Mouse (Mus musculus) liver, embryonic 14.5 days (tissue): ENCODE results near the gene Nmu.

Source experiments
- CTCF ChIP-seq: IDR thresholded peaks from 2 replicates; pipeline ENCODE4 v1.5.1; 2016; ENCODE audit warnings: antibody characterized with exemption, low read depth, control low read depth
- EP300 ChIP-seq: IDR thresholded peaks from 2 replicates; pipeline ENCODE4 v1.6.1; 2016; ENCODE audit warnings: antibody characterized with exemption, low read depth

DNA sequence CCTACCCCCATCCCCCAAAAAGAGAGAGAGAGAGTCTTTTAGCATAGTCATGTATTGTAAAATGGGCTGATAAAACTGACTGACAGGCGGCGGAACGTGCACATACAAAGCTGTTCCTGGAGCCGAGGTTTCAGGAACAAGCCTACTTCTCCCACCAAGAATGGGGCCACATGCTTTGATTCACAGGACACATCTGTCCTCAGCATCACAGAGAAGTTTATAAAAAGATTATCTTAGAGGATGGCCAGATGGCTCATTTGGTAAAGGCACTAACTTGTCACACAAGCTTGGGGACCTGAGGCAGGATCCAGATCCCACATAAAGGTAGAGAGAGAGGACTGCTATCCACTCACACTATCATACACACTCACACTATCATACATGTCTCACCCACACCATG lies 38.5 kb downstream of the Nmu start:
- no peak for TF ChIP-seq CTCF
- no peak for TF ChIP-seq EP300
